Mouse (Mus musculus): ENCODE data around the gene Tagap.

GRCm38 (mm10) chr17:7888291-7888690 is 37.5 kb upstream of the Tagap start:
- TF ChIP-seq POLR2A (IDR thresholded peaks at IDR 0.05; ENCODE audit: control insufficient read depth, low read depth, low read length) (no peak), CTCF (IDR thresholded peaks at IDR 0.05; ENCODE audit: control insufficient read depth, insufficient read depth, insufficient replicate concordance, low read depth, low read length) (no peak)
